Mouse (Mus musculus) left cerebral cortex, adult 8-10 months (tissue): ENCODE measurements around the gene Hist1h2ac. TPM values are rescaled to one million over a fixed set of nuclear protein-coding genes. Genes with fewer than 3 reads are reported as not detected.
"Not testable (repeated sequence)": the region's sequence is repeated elsewhere in the genome, so short reads cannot be mapped to it uniquely, and the experiment has no call there.

Experiments used
- DNase-seq, 2 experiments: peaks; one replicate each; pipeline ENCODE4 v3.0.0; 2022; ENCODE audit warnings: low spot score in 2 of 2
- total RNA-seq, 4 experiments: library from RNA; stranded (reverse); gene quantifications; 2 replicates each; pipeline ENCODE4 v1.2.4; 2022

Gene Hist1h2ac
- total RNA-seq, 4 experiments from 2014 or later: 1.4 to 2.3 (median 1.9) TPM

GRCm38 (mm10) chr13:23700786-23701520 lies 17.2 kb upstream of the Hist1h2ac start:
- DNase-seq: peak; percentile 34 to 41

GRCm38 (mm10) chr13:23699767-23700166 lies 16.0 kb upstream of the Hist1h2ac start:
- DNase-seq: no peak

DNA sequence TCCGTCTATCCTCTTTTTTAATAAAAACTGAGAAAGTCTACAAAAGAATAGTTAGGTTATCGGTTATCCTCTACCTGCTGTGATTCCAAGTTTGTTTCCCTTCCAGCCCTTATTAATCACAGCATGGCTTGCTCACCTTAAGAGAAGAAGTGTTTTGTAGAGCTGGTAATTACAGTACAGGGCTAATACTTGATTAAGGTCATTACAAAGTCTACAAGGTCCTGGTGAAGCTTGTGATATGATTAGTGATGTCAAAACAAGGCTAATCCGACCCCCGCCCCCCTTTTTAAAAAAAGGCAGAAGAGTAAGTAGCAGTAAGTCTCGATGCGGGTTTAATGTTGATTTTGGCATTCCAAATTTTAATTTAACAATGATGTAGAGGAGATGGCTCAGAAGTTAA lies 15.2 kb upstream of the Hist1h2ac start:
- DNase-seq: no peak

- peak; percentile 96 to 100 for DNase-seq
Observed at GRCm38 (mm10) chr13:23698300-23698693, 14.5 kb upstream of the Hist1h2ac start, which contains the start of gene Hist1h4c. Gene Hist1h4c, minus strand, starts transcription at chr13:23698454.

DNA sequence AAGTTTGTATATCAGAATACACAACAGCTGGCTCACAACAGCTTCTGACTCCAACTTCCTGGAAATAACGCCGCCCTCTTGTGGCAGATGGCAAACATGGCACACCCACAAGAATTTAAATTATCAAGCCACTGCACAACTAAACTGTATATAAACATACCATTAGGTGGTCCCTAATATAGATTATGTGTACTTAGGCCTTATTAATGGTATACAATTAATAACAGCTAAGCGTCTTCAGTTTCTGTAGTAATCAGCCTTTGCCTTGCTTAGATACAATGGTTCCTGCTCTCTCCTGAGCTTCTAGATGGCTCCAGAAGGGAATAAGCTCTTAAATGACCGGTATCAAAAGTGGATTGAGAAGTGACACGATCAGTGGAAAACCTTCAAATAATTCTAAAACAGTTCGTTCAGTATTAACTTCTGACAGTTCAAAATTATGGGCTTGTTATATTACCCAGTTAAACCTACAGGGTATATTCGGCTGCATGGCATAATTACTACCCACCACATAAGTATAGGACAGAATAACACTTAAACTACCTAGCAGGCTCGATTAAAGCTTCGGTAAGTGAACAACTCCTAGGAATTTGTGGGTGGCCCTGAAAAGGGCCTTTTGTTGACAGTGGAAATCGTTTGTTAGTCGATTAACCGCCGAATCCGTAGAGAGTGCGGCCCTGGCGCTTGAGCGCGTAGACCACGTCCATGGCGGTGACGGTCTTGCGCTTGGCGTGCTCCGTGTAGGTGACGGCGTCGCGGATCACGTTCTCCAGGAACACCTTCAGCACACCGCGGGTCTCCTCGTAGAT lies 13.9 kb upstream of the Hist1h2ac start:
- DNase-seq: no peak

GRCm38 (mm10) chr13:23696061-23696474 lies 12.3 kb upstream of the Hist1h2ac start:
- DNase-seq: no peak

GRCm38 (mm10) chr13:23695514-23695913 lies 11.8 kb upstream of the Hist1h2ac start, which contains the start of gene Hist1h1t:
Gene Hist1h1t, plus strand, starts transcription at chr13:23695814.
- no peak for DNase-seq

GRCm38 (mm10) chr13:23694956-23695355 lies 11.2 kb upstream of the Hist1h2ac start:
- DNase-seq: no peak

DNA sequence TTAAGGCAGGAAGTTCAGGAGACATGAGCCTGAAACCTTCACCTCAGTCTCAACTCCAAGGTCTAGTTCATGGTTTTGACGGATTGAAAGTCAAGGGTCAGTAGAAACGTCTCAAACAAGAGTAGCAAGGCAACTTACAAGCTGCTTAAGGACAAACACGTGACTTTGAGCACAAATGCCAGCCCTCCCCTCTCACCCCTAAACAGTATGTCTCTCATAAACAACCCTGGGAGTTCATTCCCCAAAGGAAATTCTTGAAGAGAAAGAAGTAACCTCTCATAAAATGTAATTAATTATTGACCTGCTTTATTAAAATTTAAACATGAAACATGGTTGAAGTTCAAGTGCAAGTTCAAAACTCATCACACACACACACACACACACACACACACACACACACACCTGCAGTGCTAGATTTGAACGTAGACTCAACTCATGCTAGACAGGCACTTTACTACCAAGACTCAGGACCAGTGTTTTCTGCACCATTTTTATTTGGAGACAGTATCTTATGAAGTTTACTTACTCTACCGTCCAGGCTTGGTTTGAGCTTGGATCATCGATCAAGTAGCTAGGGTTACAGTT lies 10.2 kb upstream of the Hist1h2ac start:
- no peak for DNase-seq

DNA sequence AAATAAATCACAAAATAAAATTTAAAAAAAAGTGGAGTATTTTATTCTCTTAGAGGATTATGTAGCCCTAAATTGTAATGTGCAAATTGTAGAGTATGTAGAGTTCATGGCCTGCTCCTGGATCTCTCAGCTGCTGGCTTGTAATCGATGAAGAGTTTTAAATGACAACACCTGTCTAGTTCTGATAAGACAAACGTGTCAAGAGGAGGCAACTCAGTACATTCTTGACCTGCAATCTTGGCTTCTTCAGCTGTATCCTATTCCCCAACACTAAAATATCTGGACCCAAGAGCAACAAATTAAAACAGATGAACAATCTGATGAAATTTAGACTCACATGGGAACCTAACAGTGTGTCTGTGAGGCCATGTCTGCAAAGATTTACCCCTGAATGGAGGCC lies 5.7 kb upstream of the Hist1h2ac start:
- DNase-seq: no peak

- no peak for DNase-seq
Observed at GRCm38 (mm10) chr13:23688956-23689355, 5.2 kb upstream of the Hist1h2ac start.

DNA sequence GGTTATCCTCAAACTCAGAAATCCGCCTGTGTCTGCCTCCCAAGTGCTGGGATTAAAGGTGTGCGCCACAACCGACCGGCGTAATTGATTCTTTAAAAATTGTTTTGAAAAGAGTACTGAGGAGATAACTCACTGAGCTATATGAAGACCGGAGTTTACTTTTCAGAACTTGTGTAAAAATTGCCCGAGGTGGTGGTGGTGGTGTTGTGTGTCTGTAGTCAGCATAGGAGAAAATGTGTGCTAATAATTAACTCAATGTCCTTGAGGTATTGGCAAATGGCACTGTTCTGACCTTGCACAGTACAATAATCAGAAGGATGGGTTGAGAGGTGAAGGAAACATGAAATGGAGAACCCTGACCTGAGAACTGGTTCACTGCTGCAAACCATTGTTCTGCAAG lies 4.2 kb upstream of the Hist1h2ac start:
- no peak for DNase-seq

DNA sequence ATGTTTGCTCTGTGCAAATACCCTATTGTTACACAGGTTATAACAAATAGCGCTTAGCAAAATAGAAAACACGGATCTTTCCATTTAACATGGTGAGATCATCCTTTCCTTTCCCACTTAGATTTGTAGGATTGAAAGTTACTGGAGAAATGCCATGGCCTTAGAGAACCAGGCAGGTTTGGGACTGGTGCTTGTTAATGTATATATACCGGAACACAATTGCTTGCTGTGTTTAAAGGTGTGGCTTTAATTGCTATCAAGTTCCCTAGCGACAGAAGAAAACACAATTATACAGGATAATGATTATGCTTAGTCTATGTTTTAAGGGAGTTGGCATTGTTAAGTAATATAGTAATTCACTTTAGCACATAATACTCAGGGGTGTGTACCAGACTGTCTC lies 3.4 kb upstream of the Hist1h2ac start:
- DNase-seq: no peak

- no peak for DNase-seq
Observed at GRCm38 (mm10) chr13:23685966-23686365, 2.2 kb upstream of the Hist1h2ac start.

GRCm38 (mm10) chr13:23685121-23685861 lies 1.5 kb upstream of the Hist1h2ac start:
- DNase-seq: no peak

- peak in 1 of 2 experiments; percentile 17 for DNase-seq
Observed at GRCm38 (mm10) chr13:23684295-23684945, 672 bp upstream of the Hist1h2ac start.

DNA sequence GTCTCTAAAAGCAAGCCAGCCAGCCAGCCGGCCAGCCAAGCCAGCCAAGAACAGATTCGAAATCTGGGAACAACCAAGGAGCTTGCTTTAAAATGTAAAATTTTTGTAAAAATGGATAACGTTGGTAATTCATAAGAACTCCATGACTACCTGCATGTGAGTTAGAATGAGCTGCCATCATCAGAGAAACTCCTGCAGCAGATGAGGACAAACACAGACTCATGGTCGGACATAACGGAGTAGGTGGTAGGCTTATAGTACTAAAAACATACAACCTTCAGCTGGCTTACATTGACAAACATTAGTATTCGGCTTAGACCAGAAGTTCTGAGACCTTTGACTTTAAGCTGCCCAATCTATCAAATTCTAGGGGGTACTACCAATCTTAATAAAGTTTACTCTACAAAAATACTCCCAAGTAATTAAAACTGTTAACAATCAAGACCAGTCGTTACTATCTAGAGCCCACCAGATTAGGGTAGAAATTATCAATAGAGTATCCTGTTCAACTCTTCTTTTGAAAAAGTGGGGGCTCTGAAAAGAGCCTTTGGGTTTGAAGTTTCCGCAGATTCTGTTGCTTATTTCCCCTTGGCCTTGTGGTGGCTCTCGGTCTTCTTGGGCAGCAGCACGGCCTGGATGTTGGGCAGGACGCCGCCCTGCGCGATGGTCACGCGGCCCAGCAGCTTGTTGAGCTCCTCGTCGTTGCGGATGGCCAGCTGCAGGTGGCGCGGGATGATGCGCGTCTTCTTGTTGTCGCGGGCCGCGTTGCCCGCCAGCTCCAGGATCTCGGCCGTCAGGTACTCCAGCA lies 597 bp downstream of the Hist1h2ac start:
- not testable (repeated sequence) for DNase-seq

DNA sequence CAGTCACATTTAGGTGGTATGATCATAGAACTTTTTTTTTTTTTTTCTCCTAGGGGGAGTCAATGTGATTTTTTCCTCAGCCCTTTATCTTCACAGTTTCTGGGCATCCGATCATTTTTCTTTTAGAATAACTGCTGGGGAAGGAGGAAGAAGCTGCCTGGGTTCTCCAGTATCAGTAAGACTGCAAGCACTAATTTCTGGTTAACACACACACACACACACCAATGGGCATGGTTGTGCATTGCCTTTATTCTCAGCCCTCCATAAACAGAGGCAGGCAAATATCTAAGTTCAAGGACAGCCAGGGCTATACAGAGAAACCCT lies 1.2 kb downstream of the Hist1h2ac start:
- DNase-seq: no peak

GRCm38 (mm10) chr13:23681990-23682582 lies 1.7 kb downstream of the Hist1h2ac start:
- no peak for DNase-seq

DNA sequence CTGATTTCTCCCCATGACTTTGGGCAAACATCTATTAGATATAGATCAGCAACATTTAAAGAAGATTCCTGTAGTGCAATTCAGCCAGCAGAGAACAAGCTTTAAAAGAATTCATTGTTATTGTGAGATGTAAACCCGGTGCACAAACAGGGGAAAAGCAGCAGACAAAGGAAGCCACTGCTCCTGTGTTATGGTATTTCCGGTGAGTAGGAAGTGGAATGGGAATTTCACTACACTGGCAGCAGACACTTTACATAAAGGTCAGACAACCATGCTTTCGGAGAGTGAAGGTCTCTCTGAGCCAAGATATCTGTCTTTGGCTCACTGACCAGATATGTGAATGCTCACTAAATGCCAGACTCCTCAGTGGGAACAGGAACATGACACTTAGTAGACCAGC lies 21.2 kb downstream of the Hist1h2ac start:
- no peak for DNase-seq
